Mouse (Mus musculus) thymus, postnatal 0 days (tissue): ENCODE measurements around the gene Ttc39b. TPM values are rescaled to one million over a fixed set of nuclear protein-coding genes. Genes with fewer than 3 reads are reported as not detected.

Source experiments
- DNase-seq: peaks from one replicate; pipeline ENCODE4 v3.0.0-alpha.2; 2015; ENCODE audit warnings: low spot score
- polyA plus RNA-seq: library from polyadenylated mRNA; unstranded; fragments of >200 nt; fragmentation: Nextera tagmentation; extraction: Ambion mirVana; gene quantifications from 2 replicates; pipeline ENCODE4 v1.2.1, GENCODE M21; 2015

Gene Ttc39b
- polyA plus RNA-seq, 1 experiment from 2014 or later, result 2.4 TPM

GRCm38 (mm10) chr4:83317826-83318348 lies 6.2 kb downstream of the Ttc39b start:
- DNase-seq, result no peak

DNA sequence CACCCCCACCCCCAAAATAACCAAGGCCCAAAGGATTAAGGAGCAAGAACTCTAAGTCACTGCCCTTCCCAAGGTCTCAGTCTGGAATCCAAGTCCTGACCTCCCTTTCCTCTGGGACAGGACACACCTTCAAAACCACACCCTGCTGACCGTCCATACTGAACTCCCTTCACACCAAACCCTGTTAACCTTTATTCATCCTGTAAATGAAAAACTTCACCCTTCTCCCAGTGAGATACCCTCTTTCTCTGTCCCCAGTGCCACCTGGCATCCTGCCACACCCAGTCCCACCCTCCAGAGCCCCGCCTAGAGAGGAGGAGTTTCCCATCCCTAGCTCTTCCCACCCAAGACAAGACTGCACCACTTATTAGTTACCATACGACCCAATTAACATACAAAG lies 7.3 kb downstream of the Ttc39b start:
- DNase-seq, result no peak

DNA sequence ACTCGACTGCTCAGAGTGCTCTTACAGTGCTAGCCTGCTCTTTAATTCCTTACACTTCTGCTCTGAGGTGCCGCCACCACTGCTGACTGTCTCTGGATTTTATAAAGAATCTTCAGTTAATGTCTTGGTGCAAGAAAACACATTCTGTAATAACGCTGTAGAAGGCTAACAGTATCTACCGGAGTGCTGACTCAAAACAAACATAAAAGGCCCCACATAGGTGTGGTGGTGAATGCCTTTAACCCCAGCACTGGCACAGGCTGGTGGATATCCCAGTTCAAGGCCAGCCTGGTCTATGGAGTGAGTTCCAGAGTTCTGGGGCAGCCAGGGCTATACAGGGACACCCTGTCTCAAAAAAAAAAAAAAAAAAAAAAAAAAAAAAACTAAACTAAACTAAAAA lies 8.1 kb downstream of the Ttc39b start:
- DNase-seq, result no peak

DNA sequence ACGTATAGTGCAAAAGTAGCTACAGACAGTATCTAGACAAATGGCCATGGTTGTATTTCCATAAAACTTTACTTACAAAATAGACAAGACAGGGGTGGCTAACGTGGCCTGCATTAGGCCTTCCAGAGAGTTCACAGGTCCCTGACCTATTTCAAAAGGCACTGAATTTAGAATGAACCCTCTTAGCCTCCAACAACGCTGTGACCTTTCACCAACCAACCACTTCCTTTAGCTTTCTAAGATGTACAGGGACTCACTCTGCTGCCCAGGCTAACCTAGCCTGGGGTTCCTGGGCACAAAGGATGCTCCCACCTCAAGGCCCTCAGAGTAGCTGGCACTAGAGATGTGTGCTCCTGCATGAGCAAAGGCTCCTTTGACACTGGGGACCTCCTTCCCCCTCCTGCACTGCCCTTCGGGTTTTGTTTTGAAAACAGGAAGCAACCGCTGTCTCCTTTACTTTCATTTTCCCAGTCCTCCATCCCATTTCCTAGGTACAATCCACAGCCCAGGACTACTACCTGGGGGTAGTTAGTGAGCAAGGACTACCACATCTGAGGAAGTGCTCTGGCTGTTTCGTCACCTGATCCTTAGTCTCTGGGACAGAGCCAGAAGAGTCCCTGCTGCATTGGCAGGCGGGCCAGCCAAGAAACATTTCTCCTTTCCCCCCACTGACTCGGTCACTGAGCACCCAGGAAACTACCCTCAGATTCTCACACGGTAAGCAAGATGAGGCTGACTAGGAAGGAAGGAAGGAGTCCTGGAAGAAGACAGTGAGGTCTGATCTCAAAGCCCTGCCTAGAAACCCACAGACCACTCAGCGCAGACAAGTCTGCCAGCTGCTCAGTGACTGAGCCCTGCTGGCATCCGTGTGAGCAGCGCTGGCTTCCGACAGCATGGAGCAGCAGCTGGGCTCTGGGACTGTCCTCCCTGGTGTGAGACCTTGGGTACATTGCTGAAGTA lies 8.9 kb downstream of the Ttc39b start:
- peak; percentile 75 for DNase-seq

GRCm38 (mm10) chr4:83314261-83314793 lies 9.7 kb downstream of the Ttc39b start:
- DNase-seq, result peak; percentile 59

- no peak for DNase-seq
These were observed 11.7 kb downstream of the Ttc39b start for GRCm38 (mm10) chr4:83312336-83312735.

DNA sequence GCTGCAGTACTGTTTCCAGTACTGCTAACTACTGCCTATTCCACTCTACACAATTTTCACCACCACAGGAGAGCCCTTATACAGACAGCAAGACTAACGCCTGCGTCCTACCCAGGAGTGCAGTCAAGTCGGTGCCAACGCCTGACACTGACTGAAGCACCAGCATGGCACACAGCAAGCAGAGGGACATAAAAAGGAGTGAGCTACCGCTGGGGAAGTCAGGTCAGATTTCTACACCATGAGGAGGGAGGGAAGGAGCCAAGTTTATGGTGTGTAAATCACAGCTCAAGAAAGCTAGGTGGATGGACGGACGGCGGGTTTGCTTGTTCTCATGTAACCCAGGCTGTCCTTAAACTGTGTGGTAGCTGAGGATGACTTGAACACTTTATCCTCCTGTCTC lies 12.6 kb downstream of the Ttc39b start:
- DNase-seq, result no peak

DNA sequence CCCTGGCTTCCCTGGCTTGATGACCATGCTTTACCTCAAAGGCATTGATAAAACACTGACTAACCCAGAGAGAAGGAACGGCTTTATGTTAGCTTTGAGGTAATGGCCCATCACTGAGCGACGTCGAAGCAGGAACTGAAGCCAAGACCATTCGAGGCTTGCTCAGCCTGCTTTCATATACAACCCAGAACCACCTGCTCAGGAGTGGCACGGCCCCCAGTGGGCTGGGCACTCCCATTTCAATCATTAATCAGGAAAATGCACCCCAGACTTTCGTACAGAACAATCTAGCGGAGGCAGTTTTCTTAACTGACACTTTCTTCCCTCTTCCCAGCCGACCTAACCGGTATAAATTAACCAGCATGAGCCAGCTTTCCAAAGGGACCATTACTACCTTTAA lies 13.1 kb downstream of the Ttc39b start:
- no peak for DNase-seq

DNA sequence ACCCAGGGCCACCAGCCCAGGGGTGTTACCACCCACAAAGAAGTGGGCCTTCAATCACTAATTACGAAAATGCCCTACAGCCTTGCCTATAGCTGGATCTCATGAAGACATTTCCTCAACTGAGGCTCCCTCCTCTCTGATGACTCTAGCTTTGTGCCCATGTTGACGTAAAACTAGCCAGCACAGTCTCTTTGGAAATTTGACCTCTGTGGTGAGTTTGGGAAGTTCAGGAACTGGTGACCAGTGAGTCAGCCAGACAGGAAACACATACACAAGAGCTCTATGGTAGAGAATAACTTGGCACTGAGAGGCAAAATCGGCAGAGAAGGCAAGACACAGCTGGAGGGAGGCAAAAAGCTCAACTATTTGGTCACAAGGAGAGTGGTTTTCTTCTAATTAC lies 15.1 kb downstream of the Ttc39b start:
- no peak for DNase-seq

DNA sequence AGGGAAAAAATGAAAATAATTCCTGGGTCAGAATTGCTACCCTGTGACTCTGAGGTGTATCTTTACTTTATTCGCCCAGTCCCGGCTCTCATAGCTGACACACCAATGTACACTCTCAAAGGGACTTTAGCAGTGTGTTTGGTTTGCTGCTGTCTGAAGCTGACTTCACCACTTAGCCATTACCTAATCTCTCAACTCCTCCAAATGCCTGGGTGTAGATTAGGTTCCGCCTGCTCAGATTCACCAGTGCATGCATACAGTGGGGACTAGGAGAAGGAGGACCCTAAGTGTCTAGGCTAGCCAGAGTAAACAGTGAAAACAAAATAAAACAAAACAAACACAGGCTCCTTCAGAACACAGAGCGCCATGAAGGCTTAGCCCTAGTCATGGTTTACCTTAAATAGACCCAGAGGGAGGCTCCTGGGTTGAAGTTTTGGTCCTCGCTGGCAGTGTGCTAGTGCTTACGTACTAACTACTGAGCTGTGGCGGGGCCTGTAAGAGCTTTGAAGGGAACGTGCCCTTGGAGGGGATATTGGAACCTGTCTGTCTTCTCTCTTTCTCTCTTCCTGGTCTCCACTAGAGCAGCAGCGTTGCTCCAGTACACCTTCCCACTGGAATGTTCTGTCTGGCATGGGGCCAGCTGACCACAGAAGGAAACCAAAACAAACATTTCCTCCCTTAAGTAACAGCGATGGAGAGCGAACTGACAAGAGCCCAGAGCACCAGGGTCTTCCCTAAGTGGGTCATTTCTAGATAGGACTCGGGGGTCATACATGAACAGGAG lies 16.2 kb downstream of the Ttc39b start:
- DNase-seq, result no peak

- no peak for DNase-seq
These were observed 17.2 kb downstream of the Ttc39b start for GRCm38 (mm10) chr4:83306879-83307278.

DNA sequence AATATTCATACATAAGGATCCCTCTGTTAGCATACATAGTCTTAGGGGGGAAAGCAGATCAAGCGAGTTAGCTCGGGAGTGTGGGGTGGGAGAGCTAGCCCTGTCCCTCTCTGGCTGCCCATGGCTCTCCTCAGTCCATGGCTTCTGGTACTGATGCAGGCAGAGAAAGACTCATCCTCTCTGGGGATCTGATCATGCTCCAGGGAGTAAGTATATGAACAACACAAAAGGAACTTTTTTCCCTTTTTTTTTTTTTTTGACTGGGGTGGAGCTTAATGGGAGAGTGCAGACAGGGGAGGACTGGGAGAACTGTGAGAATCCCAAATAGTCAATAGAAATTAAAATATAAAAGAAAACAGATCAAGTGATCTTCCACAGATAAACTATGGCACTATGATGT lies 19.0 kb downstream of the Ttc39b start:
- no peak for DNase-seq

DNA sequence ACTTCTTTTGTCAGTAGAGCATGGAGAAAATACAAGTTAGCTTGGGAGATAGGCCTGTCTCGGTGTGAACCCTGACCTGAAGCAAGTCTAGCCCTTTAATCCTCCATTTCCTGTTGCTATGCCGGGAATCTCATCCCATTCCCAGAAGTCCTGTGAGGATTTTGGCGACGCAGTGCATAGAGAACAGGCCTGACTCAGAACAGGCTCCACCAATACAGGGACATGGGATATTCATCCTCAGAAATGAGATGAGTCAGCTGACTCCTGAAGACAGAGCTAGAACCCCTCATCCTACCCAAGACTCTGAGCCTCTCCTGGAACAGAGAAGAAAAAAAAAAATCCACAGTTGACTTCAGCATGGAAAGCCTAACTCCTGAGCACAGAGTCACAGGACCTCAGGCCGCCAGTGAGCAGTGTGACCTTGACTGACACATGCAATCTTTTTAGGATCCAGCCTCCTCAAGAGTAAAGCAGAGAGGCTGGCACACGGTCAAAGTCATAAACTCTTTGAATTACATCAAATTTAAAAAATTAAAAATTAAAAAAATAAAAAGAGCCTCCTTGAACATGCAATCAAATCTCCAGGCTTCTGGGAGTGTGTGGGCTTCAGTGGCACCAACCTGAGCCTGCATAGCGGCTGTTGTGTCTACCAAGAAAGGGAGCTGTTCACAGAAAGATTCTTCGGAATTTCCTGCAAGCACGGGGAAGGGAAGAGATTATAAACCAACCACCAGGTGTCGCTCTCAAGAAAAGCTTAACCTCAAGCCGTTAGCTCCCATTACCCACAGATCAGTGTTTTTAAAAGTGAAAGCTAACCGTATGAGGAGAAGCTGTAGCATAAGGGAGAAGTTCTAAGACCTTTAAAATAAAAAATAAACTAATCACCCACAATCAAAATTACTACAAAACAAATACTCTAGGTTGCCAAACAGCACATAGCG lies 20.9 kb downstream of the Ttc39b start:
- DNase-seq, result peak; percentile 84

DNA sequence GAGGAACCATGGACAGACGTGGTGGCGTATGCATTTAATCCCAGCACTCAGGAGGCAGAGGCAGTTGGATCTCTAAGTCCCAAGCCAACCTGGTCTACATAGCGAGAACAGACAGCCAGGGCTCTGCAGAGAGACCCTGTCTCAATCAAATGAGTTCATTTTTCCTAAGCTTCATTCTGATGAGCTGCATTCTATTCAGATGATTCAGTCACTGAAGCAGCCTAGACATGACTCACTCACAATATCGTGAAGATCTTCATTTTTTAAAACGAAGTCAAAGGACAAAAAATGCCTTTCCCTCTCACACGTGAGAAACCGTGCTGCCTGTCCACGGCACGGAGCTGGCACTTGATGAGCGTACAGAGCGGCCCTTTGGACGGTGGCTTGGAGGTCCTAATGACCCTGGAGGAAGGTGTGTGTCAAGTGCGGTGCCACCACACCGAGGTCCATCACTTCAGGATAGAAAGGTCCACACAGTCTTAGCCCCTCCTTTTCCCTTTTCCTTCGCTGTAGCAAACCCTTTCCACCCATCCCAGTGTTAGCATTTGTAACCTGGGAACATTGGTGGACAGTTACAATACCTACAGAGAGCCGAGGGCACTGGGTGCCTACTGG lies 21.8 kb downstream of the Ttc39b start:
- DNase-seq, result no peak

GRCm38 (mm10) chr4:83301713-83302112 lies 22.3 kb downstream of the Ttc39b start:
- no peak for DNase-seq

DNA sequence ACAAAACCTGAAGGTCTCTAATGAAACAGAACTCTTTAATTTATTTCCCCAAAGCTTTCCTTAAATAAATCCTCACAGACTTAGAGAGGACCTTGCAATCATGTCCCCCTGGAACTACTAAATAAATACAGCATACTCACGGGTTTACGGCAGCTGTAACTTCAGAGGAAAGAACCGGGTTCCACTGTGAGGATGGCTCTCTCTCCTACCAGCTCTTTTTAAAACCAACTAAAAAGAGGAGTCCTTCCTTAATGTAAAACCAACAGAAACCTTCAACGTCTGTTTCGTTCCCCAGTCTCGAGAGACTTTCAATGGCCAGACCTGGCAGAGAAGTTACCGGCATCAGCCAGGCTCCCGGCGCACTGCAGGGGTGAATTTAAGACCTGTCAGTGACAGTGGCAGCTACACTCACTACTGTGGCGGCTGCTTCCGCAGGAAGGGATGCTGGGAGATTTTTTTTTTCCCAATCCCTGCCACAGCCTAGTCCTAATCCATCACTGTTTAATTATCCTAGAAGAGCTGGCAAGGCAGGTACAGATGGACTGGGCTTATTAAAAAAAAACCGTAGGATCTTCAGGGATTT lies 39.2 kb downstream of the Ttc39b start:
- no peak for DNase-seq

DNA sequence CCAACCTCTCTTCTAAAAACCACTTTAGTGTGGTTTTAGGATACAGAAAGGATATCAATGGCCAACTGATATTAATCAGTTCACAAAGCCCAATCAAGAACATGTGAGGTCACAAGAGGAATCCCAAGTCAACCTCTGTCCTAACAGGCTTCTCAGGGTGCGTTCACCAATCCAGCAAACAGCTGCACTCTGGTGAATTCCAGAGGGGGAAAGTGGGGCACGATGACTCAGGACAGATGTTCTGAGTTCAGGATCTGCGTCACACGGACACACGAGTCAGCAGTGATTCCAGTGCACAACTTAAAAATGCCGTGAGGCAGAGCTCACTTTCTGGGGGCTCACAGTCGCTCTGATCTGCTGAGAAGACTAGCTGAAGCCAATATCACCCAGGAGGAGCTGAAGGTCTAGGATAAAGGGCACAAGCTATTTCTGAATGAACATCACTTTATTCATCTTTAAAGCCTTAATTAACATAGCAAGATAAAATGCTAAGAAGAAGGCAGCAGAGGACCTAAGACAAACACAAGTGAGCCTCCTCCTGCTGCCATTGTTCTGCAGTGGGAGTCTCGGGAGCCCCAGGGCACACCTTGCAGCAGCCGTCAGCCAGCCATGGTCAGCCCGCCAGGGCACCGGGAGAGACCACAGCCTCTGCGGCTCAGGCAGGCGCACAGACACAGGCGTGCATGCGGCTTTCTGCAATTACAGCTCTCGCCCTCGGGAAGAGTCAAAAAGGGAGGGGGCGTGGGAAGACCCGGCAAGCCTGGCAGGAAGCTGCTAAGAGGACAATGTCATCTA lies 39.9 kb downstream of the Ttc39b start:
- no peak for DNase-seq

GRCm38 (mm10) chr4:83282424-83282823 lies 41.6 kb downstream of the Ttc39b start:
- DNase-seq, result no peak

GRCm38 (mm10) chr4:83279236-83279635 lies 44.8 kb downstream of the Ttc39b start:
- no peak for DNase-seq
